Mouse (Mus musculus): ENCODE data around the gene Ift80. TPM values are rescaled to one million over a fixed set of nuclear protein-coding genes. Genes with fewer than 3 reads are reported as not detected.
A peak's percentile ranks its signal among the peaks of the same experiment; 100 is the strongest.

The Ift80 gene
- total RNA-seq, 2 experiments from 2014 or later: 22.5 to 23.6 TPM

DNA sequence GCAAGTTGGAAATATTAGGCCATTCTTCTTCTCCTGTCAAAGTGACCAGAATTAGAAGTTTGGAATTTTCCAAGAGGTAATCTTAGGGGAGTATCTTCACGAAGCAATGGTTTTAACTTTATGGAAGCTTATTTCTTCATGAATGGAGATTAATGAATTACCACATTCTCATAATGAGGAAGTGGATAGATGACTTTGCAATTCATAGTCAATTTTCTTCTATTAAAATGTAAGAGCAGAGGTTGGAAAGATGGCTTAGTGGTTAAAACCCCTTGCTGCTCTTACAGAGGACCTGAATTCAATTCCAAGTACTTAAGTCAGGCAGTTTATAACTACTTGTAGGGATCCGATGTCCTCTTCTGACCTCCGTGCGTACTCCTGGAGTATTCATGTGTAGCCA, 160.3 kb downstream of the Ift80 start:
- intact Hi-C loops (cut with DNase I): no loop called here

More for the DNA sequence above, 160.3 kb downstream of the Ift80 start:
- no peak for DNase-seq (ENCODE audit: low spot score in 2 of 2)

Small RNAs within 50 kb of the gene (microRNA-seq; reads per million reads assigned to microRNA genes)
- gene Mir15b (400 reads per million, percentile 68 among the genes with 10 or more reads in this experiment), gene Mir16-2 (112 reads per million, percentile 56 among the genes with 10 or more reads in this experiment)

Other genes starting within 250 kb of the Ift80 start
- gene 1110032F04Rik, start 135.0 kb downstream of the Ift80 start, total RNA-seq (2021): 10 to 100 TPM; 15.3 to 22.3 TPM
- gene Smc4, start 168 bp upstream of the Ift80 start, total RNA-seq (2021): 1 to 10 TPM; 5.1 to 6.1 TPM
- gene Trim59, start 40.2 kb upstream of the Ift80 start, total RNA-seq (2021): 10 to 100 TPM; 10.3 to 10.4 TPM
- 10 to 100 TPM; 64.6 to 73.1 TPM for gene Kpna4, start 122.5 kb upstream of the Ift80 start, total RNA-seq (2021)
- gene Arl14, start 217.8 kb upstream of the Ift80 start, total RNA-seq (2021): not detected

Measured in left cerebral cortex, postnatal 36 days (tissue).